Mouse (Mus musculus): Measurements from ENCODE around the gene Plod1.

Gene Plod1

DNA sequence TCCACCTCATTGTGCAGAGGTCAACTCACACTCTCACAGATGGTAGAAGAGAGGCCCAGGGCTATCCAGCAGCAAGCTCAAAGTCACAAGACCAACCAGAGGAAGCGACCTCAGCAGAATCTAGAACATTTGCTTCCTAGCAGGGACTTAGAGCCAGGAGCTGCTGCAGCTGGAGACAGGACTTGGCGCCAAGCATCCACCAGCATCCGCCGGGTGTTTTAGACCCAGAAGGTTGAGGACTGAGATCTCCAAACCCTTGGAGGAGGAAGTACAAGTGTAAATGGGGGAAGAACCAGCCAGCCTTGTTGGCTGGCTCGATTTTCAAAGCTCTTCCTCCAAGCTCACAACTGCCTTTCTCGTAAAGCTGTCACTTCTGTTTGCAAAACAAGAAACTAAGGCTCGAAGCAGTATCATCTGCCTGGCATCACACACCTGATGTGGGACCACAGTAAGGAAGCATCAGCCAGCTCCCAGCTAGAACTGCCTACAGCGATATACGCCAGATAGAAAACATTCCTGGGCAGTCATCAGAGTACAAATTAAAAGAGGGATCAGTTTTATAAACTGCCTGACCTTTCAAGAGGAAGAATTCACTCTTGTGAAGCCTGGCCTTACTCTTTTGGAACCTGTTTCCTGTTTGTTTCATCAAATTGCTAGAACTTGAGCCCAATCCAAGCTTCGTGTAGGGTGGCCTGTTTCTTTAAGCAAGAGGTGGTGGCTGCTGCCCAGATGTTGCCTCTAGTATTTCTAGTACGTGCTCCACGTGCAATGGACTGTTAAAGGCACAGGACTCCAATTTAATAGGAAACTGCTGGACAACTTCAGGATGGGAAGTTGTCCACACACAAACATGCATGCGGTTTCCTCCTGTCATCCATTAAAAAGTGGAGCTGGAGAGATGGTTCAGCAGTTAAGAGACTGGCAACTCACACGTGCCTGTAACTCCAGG, 1.9 kb upstream of the Plod1 start:
- no peak for DNase-seq (ENCODE audit: low spot score in 2 of 2)

DNA sequence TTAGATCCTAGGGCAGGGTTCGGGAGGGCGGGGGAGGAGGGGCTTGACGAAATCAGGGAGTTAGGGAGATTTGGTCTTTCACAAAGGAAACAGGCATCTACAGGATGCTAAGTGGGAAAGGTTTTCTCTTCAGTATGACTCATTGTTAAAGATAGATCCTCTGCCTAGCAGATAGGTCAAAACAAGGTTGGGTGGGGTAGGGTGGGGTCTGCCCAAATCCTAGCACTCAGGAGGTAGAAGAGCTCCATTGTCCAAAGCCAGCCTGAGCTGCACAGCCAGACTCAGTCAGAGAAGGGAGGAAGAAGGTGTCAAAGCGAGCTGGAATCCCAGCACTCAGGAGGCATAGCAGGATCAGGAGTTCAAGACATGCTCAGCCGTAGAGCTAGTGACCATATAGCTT, 919 bp upstream of the Plod1 start:
- DNase-seq (ENCODE audit: low spot score in 2 of 2) = no peak

DNA sequence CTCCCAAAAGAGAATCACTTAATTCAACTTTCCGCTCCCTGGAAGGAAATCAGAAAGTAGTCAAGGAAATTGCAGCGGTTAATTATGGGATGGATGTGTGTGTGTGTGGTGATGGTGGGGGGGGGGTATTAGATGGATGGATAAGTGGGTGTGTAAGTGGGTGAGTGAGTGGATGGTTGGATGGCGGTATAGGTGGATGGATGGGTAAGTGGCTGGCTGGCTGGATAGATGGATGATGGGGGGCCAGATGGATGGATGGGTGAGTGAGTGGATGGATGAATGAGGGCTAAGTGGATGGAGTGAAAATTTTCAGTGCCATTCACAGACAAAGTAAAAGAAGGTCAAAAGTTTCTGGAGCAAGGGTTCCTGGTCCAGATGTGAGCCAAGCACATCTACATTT, 454 bp upstream of the Plod1 start:
- DNase-seq (ENCODE audit: low spot score in 2 of 2) = no peak

DNA sequence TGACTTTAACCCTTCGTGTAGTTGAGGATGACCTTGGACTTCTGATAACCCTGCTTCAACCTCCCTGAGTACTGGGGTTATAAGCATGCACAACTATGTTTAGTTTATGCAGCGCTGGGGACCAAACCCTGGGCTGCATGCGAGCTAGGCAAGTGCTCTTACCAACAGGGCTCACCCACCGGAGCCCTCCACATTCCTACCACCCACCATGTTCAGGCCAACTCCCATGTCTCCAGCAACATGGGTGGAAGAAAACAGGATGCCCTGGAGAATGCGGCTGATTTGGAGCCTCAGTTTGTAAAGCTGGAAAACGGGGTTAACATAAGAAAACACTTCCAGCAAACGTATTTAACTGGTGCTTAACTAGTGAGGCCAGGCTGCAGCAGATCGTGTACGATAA, 663 bp downstream of the Plod1 start:
- no peak for DNase-seq (ENCODE audit: low spot score in 2 of 2)

DNA sequence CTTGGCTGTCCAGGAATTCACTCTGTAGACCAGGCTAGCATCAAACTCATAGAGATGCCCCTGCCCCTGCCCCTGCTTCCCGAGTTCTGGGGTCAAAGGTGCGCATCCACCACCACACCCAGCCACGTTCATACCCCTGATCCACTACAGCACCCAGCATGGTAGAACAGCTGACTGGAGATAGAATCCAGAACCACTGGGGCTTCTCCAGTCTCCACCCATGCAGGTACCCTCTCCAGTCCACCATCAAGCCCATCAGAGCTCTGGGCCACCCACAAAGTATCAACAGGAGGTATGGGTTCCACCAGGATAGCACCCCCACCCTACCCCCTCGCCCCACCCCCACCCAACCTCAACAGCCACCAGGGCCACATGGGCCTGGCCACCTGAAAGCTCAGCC, 2.0 kb downstream of the Plod1 start:
- no peak for DNase-seq (ENCODE audit: low spot score in 2 of 2)

DNA sequence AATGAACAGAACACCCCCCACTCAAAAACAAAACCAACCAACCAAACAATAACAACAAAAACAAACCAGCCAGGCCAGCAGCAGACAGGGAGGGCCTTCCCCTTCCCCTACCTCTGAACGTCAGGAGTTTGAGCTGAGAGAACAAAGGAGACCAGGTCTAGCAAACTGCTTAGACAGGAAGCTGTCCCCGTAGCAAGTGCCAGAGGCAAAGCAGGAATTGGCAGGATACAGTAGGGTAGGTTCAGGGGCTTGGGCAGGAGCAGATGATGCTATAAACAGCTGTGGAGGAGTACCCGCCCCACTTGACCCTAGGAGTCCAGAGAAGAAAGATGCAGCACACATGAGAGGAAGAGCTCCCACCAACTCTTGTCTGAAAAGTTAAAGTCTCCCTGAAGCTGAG, 2.4 kb downstream of the Plod1 start:
- DNase-seq (ENCODE audit: low spot score in 2 of 2) = no peak

DNA sequence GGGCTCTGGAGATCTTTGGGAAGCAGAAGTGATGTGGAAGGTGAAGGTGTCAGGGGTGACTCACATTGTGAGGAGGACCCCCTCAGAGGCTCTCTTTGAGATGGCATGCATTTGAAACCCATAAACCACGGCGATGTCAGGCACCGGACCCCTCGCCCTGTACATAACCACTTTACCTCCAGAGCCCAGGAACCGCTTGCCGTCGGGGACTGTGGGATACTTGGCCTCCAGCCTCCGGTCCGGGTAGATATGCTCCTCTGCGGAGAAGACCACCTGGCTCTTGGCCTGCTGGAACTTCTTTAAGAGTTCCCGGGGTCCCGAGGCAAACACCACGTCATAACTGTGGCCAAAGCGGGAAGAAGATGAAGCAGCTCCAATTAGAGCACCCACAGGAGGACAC, 5.6 kb downstream of the Plod1 start:
- DNase-seq (ENCODE audit: low spot score in 2 of 2) = no peak

DNA sequence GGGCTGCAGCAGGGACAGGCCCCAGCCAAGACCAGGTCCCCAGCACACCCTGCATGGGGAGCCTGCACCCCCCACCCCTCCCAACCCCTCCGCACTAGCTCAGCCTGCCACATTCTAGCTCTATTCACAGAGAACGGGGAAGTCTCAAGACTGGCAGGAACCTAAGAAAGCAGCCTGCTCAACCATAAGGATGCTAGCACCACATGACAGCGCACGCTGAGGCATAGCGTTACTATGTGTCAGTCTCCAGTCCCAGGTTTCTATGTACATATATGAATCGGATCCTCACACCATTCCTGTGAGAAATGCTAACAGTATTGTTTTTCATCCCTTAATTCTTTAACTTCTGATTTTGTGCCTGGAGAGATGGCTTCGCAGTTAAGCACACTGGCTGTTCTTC, 8.0 kb downstream of the Plod1 start:
- no peak for DNase-seq (ENCODE audit: low spot score in 2 of 2)

DNA sequence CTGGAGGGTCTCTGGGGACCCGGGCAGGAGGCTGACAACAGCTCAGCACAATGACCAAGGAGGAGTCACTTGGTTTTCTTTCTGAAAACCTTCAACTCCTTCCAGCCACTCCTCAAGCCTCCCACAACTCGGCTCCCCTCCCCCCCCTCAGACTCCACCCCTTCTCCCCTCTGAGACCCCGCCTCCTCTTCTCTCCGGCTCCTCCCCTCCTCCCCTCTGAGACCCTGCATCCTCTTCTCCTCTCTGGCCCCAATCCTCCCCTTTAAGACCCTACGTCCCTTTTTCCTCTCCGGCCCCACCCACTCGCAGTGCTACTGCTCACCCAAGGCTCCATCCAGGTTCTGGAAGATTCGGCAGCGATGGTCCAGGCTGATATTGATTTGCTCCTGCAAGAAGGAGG, 8.4 kb downstream of the Plod1 start:
- no peak for DNase-seq (ENCODE audit: low spot score in 2 of 2)

DNA sequence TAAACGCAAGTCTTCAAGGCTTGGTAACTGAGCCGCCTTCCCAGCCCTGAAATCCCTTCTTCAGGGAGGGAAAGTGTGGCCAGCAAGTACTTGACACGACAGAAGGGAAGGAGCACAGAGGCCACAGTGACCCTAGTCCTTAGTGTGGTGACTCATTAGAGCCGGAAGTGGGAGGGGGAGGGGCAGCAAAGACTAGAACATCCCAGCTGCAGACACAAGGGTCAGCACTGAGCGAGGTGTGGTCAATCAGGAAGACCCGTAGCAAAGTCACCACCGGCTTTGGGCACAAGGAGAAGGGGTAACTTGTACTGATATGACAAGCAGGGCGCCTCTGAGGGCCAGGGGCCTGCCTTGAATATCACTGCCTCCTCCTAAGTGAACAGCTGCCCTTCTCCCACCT, 8.9 kb downstream of the Plod1 start:
- DNase-seq (ENCODE audit: low spot score in 2 of 2) = no peak

DNA sequence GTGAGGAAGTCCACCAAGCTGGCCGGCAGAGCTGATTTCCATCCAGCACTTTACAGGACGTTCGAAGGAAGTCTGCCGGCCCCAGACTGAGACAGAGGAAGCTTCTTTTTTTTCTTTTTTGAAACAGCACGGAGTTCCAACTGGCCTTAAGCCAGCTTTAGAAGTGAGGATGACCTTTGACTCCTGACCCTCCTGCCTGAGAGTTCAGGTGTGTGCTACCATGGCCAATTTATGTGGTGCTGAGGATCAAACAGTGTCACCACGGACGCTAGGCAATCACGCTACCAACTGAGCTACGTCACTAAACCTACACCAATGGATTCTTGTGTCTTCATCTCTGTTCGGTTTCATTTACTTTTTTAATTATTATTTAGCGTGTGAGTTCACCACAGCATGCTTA, 14.2 kb downstream of the Plod1 start:
- no peak for DNase-seq (ENCODE audit: low spot score in 2 of 2)

DNA sequence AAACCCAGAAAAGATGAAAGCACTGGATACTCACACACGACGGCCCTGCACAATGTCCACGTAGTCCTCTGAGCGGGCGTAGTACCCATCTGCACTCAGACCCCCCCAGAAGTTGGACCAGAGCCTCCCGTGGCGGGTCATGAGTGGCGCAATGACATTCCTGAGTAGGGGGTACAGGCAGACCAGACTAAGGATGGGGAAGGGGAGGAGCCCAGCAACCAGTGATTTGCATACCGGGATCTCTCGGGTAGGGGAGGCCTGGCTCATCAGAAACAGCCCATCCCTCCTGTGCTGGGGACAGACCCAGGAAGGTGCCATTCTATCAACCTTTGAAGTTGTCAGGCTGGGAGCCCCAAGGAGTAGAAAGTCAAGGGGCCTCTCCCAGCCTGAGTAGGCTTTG, 15.6 kb downstream of the Plod1 start:
- DNase-seq (ENCODE audit: low spot score in 2 of 2) = no peak

DNA sequence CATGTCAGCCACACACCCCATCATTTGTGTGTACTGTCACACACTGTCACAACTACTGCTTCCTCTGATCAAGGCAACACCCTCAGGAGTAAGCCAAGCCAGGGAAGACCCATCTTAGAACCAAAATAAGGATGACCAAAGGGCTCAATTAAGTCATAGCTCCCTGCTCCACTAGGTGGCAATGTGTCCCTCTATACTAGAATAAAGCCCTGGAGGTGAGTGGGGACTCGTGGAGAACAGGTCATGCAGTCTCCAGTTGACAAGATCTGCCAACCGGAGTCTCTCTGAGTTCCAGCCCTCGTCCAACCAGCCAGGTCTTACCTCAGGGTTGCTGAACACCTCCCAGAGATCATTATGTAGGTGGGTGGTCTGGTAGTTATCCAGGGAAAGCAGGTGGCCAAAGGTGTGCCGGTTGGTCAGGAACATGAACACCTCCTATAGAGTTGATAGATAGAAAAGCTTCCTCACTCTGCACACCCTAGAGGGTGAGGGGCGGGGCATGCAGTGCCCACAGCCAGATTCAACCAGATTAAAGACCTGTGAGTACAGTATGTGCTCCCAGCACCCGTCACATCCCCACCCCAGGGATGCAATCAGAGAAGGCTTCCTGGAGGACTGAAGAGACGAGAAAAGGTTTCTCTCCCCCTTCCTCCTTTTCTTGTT, 18.0 kb downstream of the Plod1 start:
- peak in 1 of 2 experiments; percentile 28 for DNase-seq (ENCODE audit: low spot score in 2 of 2)

DNA sequence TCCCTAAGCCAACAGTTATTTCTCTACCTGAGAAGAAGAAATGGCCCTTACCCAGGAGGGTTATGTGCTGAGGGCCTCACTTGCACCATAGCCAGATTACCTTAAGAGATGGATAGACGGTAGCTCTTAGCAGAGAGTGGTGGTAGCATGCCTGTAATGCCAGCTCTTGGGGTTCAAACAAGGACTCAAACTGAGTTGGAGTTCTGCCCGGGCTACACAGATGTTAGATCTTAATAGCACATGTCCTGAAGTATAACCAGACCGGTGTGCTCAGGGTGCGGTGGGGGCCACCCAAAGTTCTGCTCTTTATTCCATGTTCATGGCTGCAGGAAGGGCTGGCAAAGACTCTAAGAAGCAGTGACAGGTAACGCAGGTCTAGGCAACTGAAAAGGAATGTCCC, 27.1 kb downstream of the Plod1 start:
- DNase-seq (ENCODE audit: low spot score in 2 of 2) = no peak

DNA sequence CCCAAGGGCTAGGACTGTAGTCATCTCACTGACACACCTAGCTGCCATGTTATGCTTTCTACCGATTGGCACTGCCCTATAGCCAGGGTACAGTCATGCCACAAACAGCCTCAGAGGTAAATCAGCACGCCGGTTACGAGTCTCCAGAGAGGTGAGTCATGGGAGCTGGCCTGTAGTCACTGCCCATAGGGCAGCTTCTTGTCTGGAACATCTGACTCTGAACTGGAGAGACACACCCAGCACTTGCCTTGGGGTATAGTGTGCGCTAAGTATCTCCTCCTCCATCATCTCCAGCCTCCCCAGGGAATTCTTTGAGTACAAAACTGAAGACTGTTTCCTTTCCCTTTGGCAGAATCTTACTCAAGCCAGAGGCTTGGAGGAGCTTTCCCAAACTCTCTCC, 30.3 kb downstream of the Plod1 start:
- no peak for DNase-seq (ENCODE audit: low spot score in 2 of 2)

DNA sequence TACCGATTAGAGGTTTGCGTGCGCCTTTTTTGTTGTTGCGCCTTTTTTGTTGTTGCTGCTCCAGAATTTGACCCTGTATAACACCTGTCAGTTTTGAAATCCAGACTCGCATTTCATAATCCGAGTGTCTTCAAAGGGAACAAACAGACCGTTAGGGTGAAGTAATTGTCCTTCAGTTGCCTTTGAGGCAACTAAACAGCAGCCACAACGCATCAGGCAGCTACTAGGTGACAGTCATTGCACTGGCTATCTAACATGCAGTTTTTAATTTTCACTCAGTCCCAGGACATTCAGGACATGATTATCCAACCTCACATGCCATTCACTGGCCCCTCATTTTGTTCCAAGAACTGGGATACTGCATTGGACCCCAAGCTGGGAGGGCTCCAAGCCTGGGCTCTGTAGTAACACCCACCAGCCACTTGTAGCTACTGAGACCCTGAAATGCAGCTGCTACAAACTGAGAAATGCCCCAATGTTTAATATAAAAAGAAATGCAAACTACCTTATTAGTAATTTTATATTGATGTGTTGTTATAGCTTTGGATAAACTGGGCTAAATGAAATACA, 31.4 kb downstream of the Plod1 start:
- no peak for DNase-seq (ENCODE audit: low spot score in 2 of 2)

DNA sequence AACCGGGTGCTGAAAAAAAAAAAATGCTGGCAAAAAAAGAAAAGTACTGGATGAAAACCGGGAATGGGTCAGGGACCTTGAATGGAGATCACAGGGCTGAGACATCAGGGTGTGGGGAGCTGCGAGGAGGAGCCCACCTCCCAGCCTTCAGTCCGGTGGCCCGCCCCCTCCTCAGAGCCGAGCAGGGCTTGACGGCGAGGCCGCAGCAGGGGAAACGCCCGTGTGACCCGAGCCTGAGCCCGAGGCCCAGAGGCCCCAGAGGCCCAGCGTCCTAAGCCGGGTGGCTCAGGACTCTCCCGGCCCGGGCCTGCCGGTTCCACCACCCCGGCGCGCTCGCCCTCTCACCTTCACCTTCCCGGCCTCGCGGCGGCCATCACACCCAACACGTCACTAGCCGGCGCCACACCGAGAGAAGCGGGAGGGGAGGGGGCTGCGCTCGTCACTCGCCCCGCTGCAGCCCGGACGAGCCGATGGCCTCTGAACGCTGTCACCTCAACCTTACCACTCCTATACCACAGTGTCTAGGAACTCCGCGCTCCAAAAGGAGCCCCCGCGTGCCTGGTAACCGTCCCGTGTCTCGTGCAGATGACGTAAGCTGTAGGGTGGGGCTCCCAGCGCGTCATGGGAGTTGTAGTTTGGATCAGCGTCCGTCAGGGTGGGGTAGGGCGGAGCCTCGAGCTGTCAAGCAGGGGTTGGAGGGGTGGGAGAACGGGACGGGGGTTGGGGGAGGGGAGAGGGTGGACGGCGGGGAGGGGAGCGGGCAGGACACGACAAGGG, 32.1 kb downstream of the Plod1 start, which contains the start of gene Mfn2:
Mfn2 (minus strand) TSS at position 392 of the 777 bp plus-strand sequence.
- DNase-seq (ENCODE audit: low spot score in 2 of 2) = peak; percentile 71 to 86

DNA sequence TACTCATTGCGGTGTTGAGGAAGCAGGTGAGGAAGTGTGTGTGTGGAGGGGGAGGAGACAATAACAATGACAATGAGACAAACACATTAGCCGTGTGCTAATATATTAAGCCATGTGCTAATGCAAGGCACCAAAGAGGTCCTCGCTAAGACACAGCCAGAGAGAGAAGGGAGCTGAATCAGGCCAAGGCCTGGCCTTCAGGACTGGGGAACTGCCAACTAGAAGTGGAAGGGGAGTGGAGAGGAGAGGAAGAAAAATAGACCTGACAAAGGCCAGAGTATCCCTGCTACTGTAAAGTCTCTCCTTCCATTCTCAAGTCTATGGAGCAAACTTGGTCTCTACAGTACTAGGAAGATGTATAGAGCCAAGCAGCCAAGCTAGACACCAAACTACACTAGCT, 33.0 kb downstream of the Plod1 start:
- no peak for DNase-seq (ENCODE audit: low spot score in 2 of 2)

DNA sequence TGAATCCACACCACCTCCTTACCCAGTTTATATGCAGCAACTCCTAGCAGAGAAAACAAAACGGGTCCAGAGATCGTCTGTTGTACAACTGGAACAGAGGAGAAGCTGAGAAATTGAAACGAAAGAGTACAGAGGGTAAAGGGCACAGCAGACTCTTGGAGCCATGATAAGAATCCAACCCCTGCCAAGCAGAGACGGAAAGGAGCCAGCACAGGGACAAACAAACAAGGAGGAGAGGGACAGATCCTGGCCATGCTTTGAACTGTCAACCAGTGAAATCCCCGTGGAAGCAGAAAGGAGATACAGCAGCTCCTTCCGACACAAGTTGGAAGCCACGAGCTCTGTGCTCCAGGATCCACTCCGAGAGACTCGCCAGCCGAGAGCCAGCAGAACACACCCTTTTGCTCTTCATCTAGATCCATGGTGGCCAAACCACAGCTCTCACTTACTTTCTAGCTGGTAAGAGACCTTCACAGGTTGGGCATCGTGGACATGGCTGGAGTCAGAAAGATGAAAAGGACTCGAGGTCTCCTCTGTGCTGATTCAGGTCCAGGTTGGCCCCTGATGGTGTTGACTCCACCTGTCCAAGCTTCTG, 33.6 kb downstream of the Plod1 start:
- DNase-seq (ENCODE audit: low spot score in 2 of 2) = no peak

DNA sequence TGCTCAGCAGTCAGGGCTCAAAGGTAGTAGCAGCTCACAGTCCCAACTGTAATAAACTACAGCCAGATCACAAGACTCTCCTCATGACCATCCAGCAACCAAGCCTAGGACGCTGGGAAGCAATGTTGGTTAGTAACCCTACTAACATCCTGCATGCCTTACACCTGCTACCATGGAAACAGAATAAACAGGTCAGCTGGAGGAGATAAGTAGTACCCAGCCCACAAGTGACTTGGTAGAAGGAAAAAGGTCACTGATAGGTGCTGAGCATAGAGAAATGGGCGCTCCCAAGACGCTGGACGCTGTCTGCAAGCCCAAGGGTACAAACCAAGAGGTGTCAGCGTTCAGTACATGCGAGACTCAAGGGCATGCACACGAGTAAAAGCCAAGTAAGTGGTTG, 36.1 kb downstream of the Plod1 start:
- no peak for DNase-seq (ENCODE audit: low spot score in 2 of 2)

DNA sequence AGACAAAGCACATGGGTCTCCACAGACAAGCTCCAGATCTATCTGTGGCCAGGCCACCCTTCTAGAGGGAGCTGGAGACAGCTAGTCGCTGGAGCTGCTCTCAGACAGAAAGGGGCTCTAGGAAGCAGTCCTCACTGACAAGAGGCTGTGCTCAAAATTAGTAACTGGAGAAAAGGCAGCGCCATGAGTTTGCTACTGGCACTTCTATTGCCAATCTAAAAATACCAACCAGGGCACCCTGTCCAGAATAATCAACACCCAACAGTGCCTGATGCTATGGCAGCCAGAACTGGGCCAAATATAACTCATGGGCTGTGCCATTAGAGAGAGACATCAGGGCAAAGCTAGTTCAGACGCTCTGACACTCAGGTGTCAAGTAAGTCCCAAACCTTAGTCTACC, 39.2 kb downstream of the Plod1 start:
- no peak for DNase-seq (ENCODE audit: low spot score in 2 of 2)

DNA sequence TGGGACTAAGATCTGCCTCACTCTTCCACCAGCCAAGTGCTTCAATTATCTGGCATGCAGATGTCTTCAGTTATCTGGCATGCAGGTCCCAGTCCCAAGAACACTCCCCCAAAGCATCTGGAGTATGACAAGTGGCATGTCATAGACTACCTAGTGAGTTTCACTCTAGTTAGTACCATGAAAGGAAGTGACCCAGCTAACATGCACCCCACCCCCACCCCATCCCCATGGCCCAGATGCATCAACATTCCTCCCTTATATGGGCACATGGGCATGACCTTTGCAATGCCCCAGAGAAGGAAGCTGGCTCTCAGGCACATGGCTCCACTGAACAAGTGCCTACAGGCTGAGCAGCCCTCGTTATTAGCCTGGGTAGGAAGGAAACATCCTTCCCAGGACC, 40.2 kb downstream of the Plod1 start:
- DNase-seq (ENCODE audit: low spot score in 2 of 2) = no peak
